Mouse (Mus musculus) gastrocnemius, adult 8-10 months (tissue): ENCODE data around the gene Itfg1. TPM values are rescaled to one million over a fixed set of nuclear protein-coding genes. Genes with fewer than 3 reads are reported as not detected.

Experiments
- DNase-seq, 2 experiments: peaks; one replicate each; pipeline ENCODE4 v3.0.0; 2022; ENCODE audit warnings: low spot score in 2 of 2
- microRNA-seq: library from miRNA; unstranded; fragments of <30 nt; microRNA quantifications from one replicate; pipeline ENCODE4 v1.2.0, GENCODE M21; 2022
- total RNA-seq, 4 experiments: library from RNA; stranded (reverse); gene quantifications; 2 replicates each; pipeline ENCODE4 v1.2.4; 2022

Itfg1 gene
- total RNA-seq, 4 experiments from 2014 or later, result 43.8 to 50.4 (median 46.6) TPM

DNA sequence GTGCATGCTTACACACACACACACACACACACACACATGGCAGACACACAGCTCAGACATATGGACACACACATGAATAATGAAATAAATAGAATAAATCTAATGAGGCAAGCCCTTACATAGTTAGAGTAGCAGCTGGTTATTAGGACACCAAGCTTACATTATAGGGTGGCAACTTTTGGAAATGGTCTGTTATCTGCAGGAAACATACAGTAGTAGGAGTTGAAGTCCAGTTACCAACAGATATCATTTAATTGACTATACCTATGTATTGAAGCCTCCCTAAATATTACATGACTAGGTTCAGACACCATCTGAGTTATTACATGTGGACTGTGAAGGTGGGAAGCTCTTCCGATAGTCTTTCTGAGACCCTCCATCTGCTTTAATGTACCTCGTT lies 95.7 kb downstream of the Itfg1 start:
- no peak for DNase-seq

DNA sequence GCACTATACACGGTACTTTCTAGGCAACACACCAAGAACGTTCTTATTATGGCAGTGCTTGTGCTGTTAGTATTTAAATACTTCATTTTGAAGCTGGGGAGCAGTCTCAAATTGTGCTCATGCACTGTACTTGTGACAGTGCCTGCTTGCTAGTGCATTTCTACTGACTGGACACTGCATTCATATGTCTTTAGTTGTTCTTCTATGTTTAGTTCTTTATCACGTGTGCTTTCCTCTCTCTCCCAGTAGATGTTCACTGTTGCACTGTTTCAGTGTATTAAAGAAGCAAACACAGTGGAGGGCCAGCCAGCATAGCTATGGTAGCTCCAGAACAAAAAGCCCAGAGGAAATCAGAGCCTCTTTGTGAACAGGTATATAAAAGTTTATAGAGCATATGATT lies 110.2 kb downstream of the Itfg1 start:
- DNase-seq, result no peak

DNA sequence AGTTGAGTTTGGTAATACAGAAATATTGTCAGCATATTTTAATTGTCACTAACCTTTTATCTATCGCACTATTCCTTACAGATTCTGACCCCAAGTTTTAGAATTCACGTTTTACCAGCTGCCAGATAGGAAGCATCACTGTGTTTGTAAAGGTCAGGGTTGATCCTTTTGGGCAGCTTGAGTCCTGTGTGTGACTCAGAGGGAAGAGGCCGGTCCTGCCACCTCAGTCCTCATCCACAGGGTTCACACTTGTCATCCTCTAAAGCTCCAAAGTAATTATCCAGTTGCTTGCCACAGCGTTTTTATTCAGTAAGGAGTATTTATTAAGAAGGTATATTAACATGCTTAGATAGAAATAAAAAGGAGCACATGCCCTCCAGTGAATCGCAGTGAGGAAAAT lies 123.5 kb downstream of the Itfg1 start:
- DNase-seq, result no peak

DNA sequence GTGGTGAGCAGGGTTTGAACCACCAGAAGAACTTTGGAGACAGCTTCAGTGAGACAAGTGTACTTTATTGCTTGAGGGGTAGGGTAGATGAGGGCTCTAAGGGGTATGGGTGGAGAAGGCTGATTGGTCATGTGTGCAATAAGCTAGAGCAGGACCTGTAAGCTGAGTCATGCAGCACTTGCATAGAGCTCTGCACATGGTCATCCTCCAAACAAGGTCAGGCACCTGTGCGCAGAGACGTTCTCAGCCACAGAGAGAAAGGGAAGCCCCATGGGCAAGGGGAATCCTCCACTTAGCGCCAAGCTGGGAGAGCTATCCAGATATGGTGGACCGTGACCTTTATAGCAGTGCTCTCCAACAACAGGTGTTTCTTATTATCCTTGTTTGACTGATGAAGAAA lies 124.0 kb downstream of the Itfg1 start:
- DNase-seq, result no peak

DNA sequence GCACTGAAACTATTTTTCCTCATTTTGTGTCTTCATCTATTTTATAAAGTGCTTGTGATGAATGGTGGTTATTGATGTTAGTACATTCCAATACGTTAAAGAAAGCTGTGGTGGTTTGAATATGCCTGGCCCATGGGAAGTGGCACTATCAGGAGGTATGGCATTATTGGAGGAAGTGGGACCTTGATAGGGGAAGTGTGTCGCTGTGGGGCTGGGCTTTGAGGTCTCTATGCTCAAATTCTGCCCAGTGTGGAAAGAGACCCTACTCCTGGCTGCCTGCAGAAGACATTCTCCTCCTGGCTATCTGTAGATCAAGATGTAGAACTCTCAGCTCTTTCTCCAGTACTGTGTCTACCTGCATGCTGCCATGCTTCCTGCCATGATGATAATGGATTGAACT lies 133.7 kb downstream of the Itfg1 start:
- DNase-seq, result no peak

DNA sequence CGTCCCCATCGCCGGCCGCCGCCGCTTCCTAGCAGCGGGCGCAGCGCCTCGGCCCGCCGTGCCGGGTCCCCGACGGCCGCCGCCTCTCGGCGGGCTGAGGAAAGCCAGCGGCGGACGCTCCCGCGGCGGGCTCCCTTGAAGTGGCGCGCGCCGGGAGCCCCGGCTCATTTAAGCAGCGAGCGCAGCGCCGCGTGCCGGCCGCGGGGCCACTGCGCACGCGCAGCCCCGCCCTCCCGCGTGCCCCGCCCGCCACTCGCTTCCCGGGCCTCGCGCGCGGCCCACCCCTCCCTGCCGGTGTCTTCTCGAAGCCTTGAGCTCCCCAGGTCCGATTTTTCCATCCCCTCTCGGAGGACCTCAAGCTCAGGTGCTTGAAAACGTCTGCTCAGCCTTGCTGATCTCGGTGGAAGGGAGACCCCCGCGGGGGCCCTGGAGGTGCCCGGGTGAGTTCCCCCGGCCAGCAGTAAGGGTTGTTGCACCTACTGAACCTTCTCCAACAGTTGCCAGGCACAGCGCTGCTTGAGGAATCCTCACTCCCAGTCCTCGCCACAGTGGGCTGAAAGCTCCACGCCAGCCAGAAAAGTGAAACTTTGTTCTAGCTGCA lies 139.9 kb downstream of the Itfg1 start, which contains the start of gene Neto2:
TSS of gene Neto2 (minus strand) at position 174 of the 601 bp plus-strand sequence.
- DNase-seq, result peak; percentile 24 to 43

DNA sequence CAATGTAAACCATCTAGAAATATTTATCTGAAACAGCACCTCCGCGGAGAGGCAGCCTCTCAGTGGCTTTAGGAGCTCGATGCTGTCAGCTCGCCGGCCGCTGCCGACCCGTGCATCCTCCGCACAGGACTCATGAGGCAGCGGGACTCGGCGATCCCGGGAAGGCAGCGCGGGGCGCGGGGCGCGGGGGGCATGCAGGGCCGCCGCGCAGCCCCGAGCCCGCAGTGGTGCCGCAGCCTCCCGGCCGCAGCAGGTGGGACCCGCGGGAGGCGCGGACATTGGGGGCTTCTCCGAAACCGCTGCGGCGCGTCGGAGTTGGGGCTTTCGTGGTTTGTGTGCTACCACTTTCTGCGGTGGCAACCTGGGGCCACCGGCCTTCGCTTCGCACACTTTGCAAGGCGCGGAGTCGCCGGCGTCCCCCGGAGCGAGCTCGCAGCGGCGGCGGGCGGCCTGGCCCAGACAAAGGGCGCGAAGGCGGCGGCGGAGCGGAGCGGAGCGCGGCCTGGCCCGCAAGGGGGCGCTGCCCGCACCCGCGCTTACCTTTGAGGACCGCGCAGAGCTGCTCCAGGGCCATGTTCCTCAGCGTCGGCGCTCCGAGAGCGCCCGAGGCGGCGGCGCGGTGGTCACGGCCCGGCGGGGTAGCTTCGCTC lies 140.5 kb downstream of the Itfg1 start:
- no peak for DNase-seq

DNA sequence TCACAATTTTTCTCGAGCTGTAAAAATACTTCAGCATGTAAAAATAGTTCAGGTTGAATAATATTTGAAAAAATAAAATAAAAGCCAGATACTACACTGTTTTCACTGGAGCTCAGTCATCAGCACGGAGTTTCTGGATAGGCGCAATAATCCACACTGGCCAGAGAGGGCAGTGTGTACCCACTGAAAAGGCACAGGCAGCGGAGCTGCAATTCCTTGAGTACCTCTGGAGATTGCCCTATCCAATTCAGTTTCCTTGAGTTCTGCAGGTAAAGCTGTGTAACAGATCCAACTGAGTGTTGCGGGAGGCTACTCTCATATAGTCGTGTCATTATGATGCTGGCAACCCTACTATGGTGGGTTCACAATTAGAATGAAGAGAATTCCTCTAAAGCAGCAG lies 141.7 kb downstream of the Itfg1 start:
- DNase-seq, result peak; percentile 6 to 9

Small RNAs within 50 kb of the gene (microRNA-seq; reads per million reads assigned to microRNA genes)
- not detected for gene Mir8109

Other genes with a start within 250 kb of the Itfg1 start
- 1 to 10 TPM; 2.7 to 7.3 (median 4.1) TPM for gene Neto2, start 140.0 kb downstream of the Itfg1 start, total RNA-seq
- gene Phkb, start within 50 bp of the Itfg1 start, total RNA-seq, result 100 to 1,000 TPM; 387 to 471 (median 411) TPM